Mouse (Mus musculus) intestine, embryonic 14.5 days (tissue): ENCODE data around the gene Mmd. TPM values are rescaled to one million over a fixed set of nuclear protein-coding genes. Genes with fewer than 3 reads are reported as not detected.
A peak's percentile ranks its signal among the peaks of the same experiment; 100 is the strongest.

Experiments
- ATAC-seq: fragments of 200-750 bp; cut with Nextera tagmentation; replicated peaks from 2 replicates; pipeline ENCODE4 v1.8.0; 2017; ENCODE audit warnings: low read depth, moderate number of reproducible peaks, moderate TSS enrichment, moderate library complexity; ENCODE audit not compliant: low FRiP score, low TSS enrichment
- DNase-seq: peaks from one replicate; pipeline ENCODE4 v3.0.0-alpha.2; 2018; ENCODE audit warnings: low spot score
- H3K27ac ChIP-seq: fragments of 300-500 bp; sonication (generic); 2 replicates; pipeline ENCODE4 v1.5.1; 2014; ENCODE audit warnings: low read depth, mild to moderate bottlenecking, control low read depth
- H3K27me3 ChIP-seq: fragments of 300-500 bp; sonication (generic); replicated peaks from 2 replicates; pipeline ENCODE4 v1.6.1; 2014; ENCODE audit warnings: low read length, control low read depth; ENCODE audit not compliant: control insufficient read depth, insufficient read depth
- H3K36me3 ChIP-seq: fragments of 300-500 bp; sonication (generic); 2 replicates; pipeline ENCODE4 v1.6.1; 2014; ENCODE audit warnings: low read length, control low read depth; ENCODE audit not compliant: control insufficient read depth, insufficient read depth
- H3K4me1 ChIP-seq: fragments of 300-500 bp; sonication (generic); replicated peaks from 2 replicates; pipeline ENCODE4 v1.6.1; 2014; ENCODE audit warnings: low read length, control low read depth, mixed read lengths; ENCODE audit not compliant: control insufficient read depth, insufficient read depth
- H3K4me2 ChIP-seq: fragments of 300-500 bp; sonication (generic); 2 replicates; pipeline ENCODE4 v1.6.1; 2014; ENCODE audit warnings: low read length
- H3K4me3 ChIP-seq: fragments of 300-500 bp; sonication (generic); 2 replicates; pipeline ENCODE4 v1.5.1; 2014; ENCODE audit warnings: low read depth, low read length, control low read depth, mixed read lengths
- H3K9ac ChIP-seq: fragments of 300-500 bp; sonication (generic); 2 replicates; pipeline ENCODE4 v1.6.1; 2014; ENCODE audit warnings: mild to moderate bottlenecking, low read length
- H3K9me3 ChIP-seq: fragments of 300-500 bp; sonication (generic); 2 replicates; pipeline ENCODE4 v1.6.1; 2016; ENCODE audit warnings: low read length, control low read depth; ENCODE audit not compliant: control insufficient read depth
- WGBS: fragments of 180-500 bp; shearing (Covaris S2); extraction: QIAGEN DNeasy Blood & Tissue Kit; methylation state at CpG from one replicate; pipeline ENCODE4 v1.1.7; 2014; 5-methylcytosine and 5-hydroxymethylcytosine counted together
- polyA plus RNA-seq: library from polyadenylated mRNA; unstranded; fragments of >200 nt; fragmentation: Nextera tagmentation; extraction: Ambion mirVana; gene quantifications from 2 replicates; pipeline ENCODE4 v1.2.1, GENCODE M21; 2014

The Mmd gene
- polyA plus RNA-seq, 1 experiment from 2014 or later: 35.5 TPM

GRCm38 (mm10) chr11:90306993-90307392 lies 57.7 kb downstream of the Mmd start:
- Histone ChIP-seq H3K9ac (no peak overlapping the region), H3K4me1 (no peaks in the 10 kb centered on the region), H3K9me3 (no peaks in the 10 kb centered on the region), H3K27me3 (no peaks in the 10 kb centered on the region), H3K36me3 (no peaks in the 10 kb centered on the region), H3K4me2 (no peak overlapping the region), H3K4me3 (no peak overlapping the region), H3K27ac (no peak overlapping the region)
- peak; percentile 74 for DNase-seq
- WGBS: 55% methylated on average over 6 of the region's 6 CpGs
- ATAC-seq: no peak

GRCm38 (mm10) chr11:90314606-90315005 lies 65.3 kb downstream of the Mmd start:
- H3K27me3 ChIP-seq: no peaks in the 10 kb centered on the region
- H3K4me1 ChIP-seq: no peaks in the 10 kb centered on the region
- H3K9ac ChIP-seq: no peak overlapping the region
- no peaks in the 10 kb centered on the region for H3K36me3 ChIP-seq
- H3K9me3 ChIP-seq: no peaks in the 10 kb centered on the region
- H3K27ac ChIP-seq: no peak overlapping the region
- 82% methylated on average over 3 of the region's 3 CpGs for WGBS
- no peak overlapping the region for H3K4me2 ChIP-seq
- H3K4me3 ChIP-seq: no peak overlapping the region
- ATAC-seq: no peak
- no peak for DNase-seq

DNA sequence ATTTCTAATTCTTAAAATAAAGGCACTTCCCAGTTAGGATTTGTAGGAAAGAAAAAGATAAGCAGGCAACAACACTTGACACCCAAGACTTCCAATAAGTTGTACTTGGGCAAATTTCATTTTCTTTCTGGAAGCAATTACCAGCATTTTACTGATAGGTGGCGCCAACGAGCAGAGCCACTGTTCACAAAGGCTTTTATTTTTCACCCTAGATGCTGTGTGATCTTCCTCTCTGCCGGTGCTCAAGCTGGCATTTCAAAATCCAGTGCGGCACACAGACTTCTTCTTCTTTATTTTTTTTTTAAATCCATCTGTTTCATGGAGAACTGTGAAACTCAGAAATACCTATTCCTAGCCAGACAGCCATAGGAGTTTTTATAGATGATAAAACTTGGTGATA lies 68.2 kb downstream of the Mmd start:
- peak; percentile 67 for DNase-seq
- Histone ChIP-seq H3K4me2 (no peak overlapping the region), H3K4me1 (no peaks in the 10 kb centered on the region), H3K36me3 (no peaks in the 10 kb centered on the region), H3K4me3 (no peak overlapping the region), H3K9ac (no peak overlapping the region), H3K27me3 (no peaks in the 10 kb centered on the region), H3K27ac (no peak overlapping the region), H3K9me3 (no peaks in the 10 kb centered on the region)
- 17% methylated on average over 4 of the region's 4 CpGs for WGBS
- ATAC-seq: no peak

DNA sequence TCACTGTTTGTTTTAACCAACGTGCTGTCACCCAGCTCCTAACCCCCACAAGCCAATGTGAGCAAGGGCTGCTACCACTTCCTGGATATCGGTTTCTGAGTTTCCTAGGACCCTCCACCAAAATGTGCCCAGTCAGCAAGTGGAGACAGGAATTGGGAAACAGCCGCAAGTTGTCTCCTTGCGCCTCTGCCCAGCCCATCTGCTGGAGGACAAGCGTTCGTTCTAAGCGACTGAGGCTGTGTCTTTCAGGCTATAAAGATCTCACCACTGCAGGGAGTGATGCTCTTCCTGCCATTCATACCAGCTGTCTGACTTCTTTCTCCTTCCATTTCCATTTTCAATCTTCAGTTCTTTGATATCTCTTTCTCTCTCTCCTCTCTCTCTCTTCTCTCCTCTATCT lies 71.7 kb downstream of the Mmd start:
- DNase-seq (no peak), ATAC-seq (no peak)
- Histone ChIP-seq H3K27ac (no peak overlapping the region), H3K4me1 (no peaks in the 10 kb centered on the region), H3K4me3 (no peak overlapping the region), H3K9me3 (no peaks in the 10 kb centered on the region), H3K9ac (no peak overlapping the region), H3K36me3 (no peaks in the 10 kb centered on the region), H3K4me2 (no peak overlapping the region), H3K27me3 (no peaks in the 10 kb centered on the region)
- WGBS: 62% methylated on average over 7 of the region's 7 CpGs

- no peak for DNase-seq
Measured at GRCm38 (mm10) chr11:90324597-90324996, 75.3 kb downstream of the Mmd start.

DNA sequence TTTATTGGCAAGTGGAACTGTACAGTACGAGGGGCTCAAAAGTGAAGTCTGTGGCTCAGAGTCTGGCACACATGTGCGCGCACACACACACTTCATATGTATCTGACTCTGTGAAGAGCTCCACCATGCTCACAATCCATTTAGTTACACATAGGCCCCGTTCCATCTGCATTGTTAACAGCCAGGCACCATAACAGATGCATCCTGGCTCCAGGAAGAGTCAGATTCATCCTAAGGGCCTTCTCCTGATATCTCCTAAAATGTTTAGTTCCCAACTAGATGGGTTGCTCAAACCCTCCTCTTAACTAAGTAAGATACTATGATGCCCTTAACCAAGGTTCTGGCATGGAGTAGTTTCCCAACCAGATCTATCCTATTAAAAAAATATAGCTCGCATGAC lies 76.9 kb downstream of the Mmd start:
- H3K4me3 ChIP-seq: no peak overlapping the region
- DNase-seq: no peak
- no peaks in the 10 kb centered on the region for H3K4me1 ChIP-seq
- no peak overlapping the region for H3K9ac ChIP-seq
- H3K9me3 ChIP-seq: no peaks in the 10 kb centered on the region
- H3K4me2 ChIP-seq: no peak overlapping the region
- ATAC-seq: no peak
- no peaks in the 10 kb centered on the region for H3K27me3 ChIP-seq
- WGBS: 93% methylated on average over 5 of the region's 5 CpGs
- H3K27ac ChIP-seq: no peak overlapping the region
- no peaks in the 10 kb centered on the region for H3K36me3 ChIP-seq

More at GRCm38 (mm10) chr11:90324597-90324996, 75.3 kb downstream of the Mmd start:
- Histone ChIP-seq H3K9me3 (no peaks in the 10 kb centered on the region), H3K9ac (no peak overlapping the region), H3K27me3 (no peaks in the 10 kb centered on the region), H3K36me3 (no peaks in the 10 kb centered on the region), H3K4me2 (no peak overlapping the region), H3K4me1 (no peaks in the 10 kb centered on the region), H3K27ac (no peak overlapping the region), H3K4me3 (no peak overlapping the region)
- no peak for ATAC-seq
- WGBS: 77% methylated on average over 3 of the region's 3 CpGs

GRCm38 (mm10) chr11:90326836-90327235 lies 77.6 kb downstream of the Mmd start:
- Histone ChIP-seq H3K4me1 (no peaks in the 10 kb centered on the region), H3K9me3 (no peaks in the 10 kb centered on the region)
- 55% methylated on average over 1 of the region's 1 CpGs for WGBS

More at GRCm38 (mm10) chr11:90326836-90327235, 77.6 kb downstream of the Mmd start:
- Histone ChIP-seq H3K9ac (no peak overlapping the region), H3K4me2 (no peak overlapping the region), H3K36me3 (no peaks in the 10 kb centered on the region), H3K27ac (no peak overlapping the region), H3K4me3 (no peak overlapping the region), H3K27me3 (no peaks in the 10 kb centered on the region)
- ATAC-seq (no peak), DNase-seq (no peak)

Other genes starting within 250 kb of the Mmd start
- gene Pctp, start 246.6 kb upstream of the Mmd start, polyA plus RNA-seq: 9.7 and 10.4 TPM in 2 replicates
- gene Tmem100, start 219.1 kb upstream of the Mmd start, polyA plus RNA-seq: 17.3 and 19.2 TPM in 2 replicates
- gene Gm45716, start 61.8 kb upstream of the Mmd start, polyA plus RNA-seq: 13.2 and 13.3 TPM in 2 replicates
- 0.92 and 1.2 TPM in 2 replicates for gene Hlf, start 141.4 kb downstream of the Mmd start, polyA plus RNA-seq